Mouse (Mus musculus): Measurements from ENCODE around the gene Rbm33. TPM values are rescaled to one million over a fixed set of nuclear protein-coding genes. Genes with fewer than 3 reads are reported as not detected.

Rbm33 gene
- total RNA-seq, 2 experiments from 2014 or later: 33.7 to 39.7 TPM

DNA sequence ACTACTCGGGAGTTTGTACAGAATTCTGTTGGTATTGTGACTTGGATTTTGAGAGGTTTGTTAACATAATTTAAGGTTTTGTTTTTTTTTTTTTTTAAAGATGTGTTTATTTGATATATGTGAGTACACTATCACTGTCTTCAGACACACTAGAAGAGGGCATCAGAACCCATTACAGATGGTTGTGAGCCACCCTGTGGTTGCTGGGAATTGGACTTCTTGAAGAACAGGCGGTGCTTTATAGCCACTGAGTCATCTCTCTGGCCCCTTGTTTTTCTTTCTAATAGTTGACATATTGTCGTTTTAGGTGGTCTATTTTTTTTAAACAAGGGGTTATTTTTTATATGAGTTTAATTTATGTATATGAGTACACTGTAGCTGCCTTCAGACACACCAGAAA is 5.3 kb downstream of the Rbm33 start:
- DNase-seq: no peak
- intact Hi-C loops (cut with DNase I): no loop called here

- intact Hi-C loops (cut with DNase I): no loop called here
- DNase-seq: no peak
Observed at GRCm38 (mm10) chr5:28323822-28324221, 6.9 kb downstream of the Rbm33 start.

- DNase-seq: no peak
- intact Hi-C loops (cut with DNase I): no loop called here
Observed at GRCm38 (mm10) chr5:28324457-28324856, 7.5 kb downstream of the Rbm33 start.

DNA sequence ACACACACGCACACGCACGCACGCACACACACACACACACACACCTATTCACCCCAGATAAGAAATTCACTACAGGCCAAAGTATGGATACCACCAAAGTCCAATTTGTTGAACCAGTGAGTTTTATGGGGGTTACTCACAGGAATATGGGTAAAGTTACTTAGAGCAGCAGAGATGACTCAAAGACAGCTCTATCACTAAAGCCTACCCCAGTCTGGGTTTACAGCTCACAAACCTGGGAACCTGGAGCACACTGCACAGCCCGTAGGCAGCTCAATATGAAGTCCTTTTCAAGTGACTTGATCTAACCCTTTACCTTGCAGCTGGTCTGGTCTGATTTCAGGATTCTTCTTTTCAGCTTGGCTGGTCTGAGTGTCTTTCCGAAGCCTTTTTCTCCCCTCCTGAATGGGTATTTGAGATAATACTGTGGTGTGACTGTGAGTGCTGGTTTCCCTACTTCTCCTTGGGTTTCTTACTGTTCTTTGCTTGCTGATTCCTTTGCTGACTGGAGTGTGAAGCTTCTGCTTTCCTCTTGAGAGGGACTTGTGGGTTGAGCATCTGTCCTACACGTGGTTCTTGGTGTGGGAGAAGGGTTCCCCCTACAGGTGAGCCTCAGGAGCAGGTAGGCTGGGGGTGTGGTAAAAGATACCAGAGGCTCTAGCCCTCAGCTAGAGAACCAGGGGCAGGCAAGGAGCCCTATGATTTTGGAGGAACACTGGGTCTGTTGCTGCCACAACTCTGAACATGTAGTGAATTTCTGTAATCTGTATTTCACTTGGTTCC is 12.3 kb downstream of the Rbm33 start:
- intact Hi-C loops (cut with DNase I): no loop called here
- no peak for DNase-seq

DNA sequence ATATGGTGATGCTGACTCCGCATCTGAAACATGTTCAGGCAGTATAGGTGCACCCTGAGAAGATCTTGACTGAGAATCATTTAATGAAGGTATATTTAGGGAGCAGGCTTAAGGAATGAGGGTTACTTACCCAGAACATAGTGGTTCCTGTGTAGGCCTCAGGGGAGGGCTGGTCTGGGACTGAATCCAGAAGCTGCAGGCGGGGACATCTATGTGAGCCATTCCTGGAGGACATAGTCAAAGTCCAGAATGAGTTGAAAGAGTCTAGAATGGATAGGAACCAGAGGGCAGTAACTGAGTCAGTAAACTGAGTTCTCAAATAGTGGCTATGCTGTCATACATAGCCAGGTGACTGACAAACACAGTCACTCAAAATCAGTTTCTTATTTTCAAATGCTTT is 16.8 kb downstream of the Rbm33 start:
- intact Hi-C loops (cut with DNase I): no loop called here
- DNase-seq: peak; percentile 39 to 42

DNA sequence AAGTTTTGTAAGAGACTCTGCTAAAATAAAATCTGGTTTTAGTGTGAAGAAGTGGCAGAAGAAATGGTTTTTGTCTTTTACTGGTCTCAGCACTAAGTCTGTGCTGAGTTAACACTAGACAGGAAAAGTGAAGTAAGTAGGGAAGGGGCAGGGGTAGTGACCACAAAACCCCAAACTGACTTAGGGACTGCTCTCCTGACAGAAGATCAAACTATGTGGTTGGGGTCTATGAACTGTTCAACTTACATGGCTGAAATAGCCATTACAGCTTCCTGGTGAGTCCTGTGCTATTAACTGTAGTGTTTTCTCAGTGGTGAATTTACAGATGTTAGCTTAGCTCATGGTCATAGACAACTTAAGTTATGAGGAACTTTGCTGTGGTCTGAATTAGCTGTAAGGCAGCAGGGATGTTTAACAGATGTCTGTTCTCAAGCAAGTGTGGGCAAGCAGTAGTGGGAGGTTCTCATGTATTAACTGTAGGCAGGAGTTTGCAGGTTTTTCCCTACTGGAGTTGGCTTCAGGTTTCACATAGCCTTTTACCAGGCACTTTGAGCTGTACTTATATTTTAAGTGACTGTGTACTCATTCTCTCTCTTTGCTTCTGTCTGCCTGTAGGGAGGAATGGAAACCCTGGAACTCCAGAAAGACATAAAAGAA is 35.1 kb downstream of the Rbm33 start:
- intact Hi-C loops (cut with DNase I): no loop called here

GRCm38 (mm10) chr5:28355614-28356013 is 38.7 kb downstream of the Rbm33 start:
- no peak for DNase-seq
- intact Hi-C loops (cut with DNase I): no loop called here

More for the DNA sequence above, 35.1 kb downstream of the Rbm33 start:
- no peak for DNase-seq

GRCm38 (mm10) chr5:28360745-28361144 is 43.8 kb downstream of the Rbm33 start:
- intact Hi-C loops (cut with DNase I): no loop called here
- DNase-seq: no peak

- intact Hi-C loops (cut with DNase I): no loop called here
Observed at GRCm38 (mm10) chr5:28368056-28368455, 51.1 kb downstream of the Rbm33 start.

DNA sequence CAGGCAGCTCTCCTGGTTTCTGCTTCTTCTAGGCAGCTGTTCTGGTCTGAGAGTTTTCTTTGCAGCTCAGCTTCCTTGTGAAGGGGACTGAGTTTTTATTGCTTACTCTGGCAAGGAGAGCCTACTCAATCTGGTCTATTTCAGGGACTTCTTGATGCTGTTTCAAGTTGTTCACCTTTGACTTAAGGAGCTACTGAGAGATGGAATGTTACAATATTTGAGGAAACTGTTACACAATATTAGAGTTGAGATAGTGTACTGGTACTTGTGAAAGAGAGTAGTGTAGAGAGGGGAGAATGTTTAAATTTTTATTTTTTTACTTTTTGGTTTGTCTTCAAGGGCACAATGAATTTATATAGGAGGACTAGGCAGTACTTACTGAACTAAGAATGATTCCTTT is 53.9 kb downstream of the Rbm33 start:
- no peak for DNase-seq
- intact Hi-C loops (cut with DNase I): no loop called here

More at GRCm38 (mm10) chr5:28368056-28368455, 51.1 kb downstream of the Rbm33 start:
- no peak for DNase-seq

DNA sequence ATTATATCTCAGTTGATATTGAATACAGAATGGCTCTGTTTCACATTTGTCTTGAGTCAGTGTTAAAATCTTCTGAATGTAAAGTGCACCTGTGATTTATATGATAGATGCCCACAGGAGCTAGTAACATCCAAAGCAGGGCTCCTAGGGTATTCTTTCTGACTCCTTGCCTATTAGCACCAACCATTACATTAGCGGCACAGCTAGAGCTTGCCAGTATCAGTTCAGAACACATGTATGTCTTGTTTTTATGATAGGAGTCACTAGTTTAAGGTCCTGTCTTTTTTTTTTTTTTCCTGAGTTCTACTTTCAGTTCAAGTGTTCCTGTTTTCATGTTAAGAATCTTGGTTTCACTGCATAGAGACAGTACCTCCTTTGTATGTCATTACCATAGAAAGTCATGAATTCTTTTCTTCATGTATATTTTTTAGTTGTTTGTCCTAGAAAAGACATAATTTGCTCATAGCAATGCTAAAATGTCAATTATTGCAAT is 55.3 kb downstream of the Rbm33 start:
- DNase-seq: no peak
- intact Hi-C loops (cut with DNase I): no loop called here

- intact Hi-C loops (cut with DNase I): no loop called here
- DNase-seq: no peak
Observed at GRCm38 (mm10) chr5:28373498-28374427, 56.8 kb downstream of the Rbm33 start.

DNA sequence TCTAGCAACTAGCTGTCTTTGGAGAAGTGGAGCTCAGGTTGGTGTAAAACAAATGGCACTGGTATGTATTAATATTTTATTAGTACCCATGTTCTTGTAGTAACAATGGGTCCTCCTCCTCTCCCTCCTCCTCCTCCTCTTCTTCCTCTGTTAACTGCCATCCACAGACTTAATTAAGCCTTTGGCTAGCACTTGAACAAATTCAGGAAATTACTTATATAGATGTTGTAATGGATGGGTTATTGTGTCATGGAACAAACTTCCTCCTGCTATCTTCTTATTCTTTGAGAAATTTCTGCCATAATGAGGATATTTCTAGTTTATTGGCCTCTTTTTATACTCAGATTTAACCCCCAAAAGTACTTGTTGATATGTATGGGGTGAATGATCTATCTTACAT is 60.4 kb downstream of the Rbm33 start:
- intact Hi-C loops (cut with DNase I): no loop called here
- DNase-seq: no peak

DNA sequence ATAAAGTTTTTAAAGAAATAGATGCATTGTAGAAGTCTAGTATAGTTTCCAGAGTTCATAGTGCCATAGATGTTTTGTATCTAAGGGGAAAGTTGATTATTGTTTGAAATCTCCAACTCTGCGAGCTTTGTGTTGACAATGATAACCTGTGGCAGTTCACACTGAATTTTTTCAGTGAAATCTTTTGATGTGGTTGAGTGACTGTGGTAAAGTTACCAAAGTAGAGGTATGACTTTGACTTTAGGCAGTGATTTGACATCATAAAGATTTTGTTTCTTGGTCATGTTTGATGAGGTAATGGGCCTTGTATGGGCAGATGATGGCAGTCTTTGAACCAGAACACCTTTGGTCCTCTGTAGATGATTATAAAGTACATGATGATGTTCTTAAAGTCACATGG is 65.4 kb downstream of the Rbm33 start:
- no peak for DNase-seq
- intact Hi-C loops (cut with DNase I): no loop called here

GRCm38 (mm10) chr5:28386783-28387182 is 69.9 kb downstream of the Rbm33 start:
- DNase-seq: no peak
- intact Hi-C loops (cut with DNase I): loop anchor here (5.0 kb wide), 1 partner anchor 264 kb away; no protein-coding TSS in a partner anchor

GRCm38 (mm10) chr5:28387531-28388179 is 70.7 kb downstream of the Rbm33 start:
- intact Hi-C loops (cut with DNase I): loop anchor here (1.0 to 5.0 kb wide), 2 partner anchors 93 to 265 kb away; no protein-coding TSS in a partner anchor

GRCm38 (mm10) chr5:28388184-28388583 is 71.3 kb downstream of the Rbm33 start:
- DNase-seq: peak; percentile 71 to 77
- intact Hi-C loops (cut with DNase I): loop anchor here (1.0 to 5.0 kb wide), 2 partner anchors 94 to 266 kb away; no protein-coding TSS in a partner anchor

More at GRCm38 (mm10) chr5:28387531-28388179, 70.7 kb downstream of the Rbm33 start:
- DNase-seq: no peak

- intact Hi-C loops (cut with DNase I): no loop called here
Observed at GRCm38 (mm10) chr5:28390189-28390588, 73.3 kb downstream of the Rbm33 start.

GRCm38 (mm10) chr5:28397344-28397743 is 80.4 kb downstream of the Rbm33 start:
- DNase-seq: no peak
- intact Hi-C loops (cut with DNase I): no loop called here

More at GRCm38 (mm10) chr5:28390189-28390588, 73.3 kb downstream of the Rbm33 start:
- no peak for DNase-seq

DNA sequence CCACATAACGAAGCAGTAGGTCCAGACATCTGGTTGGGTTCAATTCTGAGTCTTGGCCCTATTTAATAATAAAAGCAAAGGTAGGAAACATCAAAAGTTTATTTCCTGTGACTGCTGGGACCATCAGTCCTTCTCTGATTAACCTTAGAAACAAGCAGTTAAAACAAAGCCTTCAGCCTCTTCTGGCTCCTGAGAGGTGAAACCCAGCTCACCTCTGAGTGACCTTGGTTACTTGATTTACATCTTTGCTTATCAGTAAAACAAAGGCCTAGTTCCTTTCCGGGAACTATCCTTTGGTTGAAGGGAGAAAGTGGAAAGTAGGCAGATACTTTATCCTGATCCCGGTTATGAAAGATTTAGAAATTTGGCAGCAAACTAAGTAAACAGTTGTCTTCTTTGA is 81.8 kb downstream of the Rbm33 start:
- no peak for DNase-seq
- intact Hi-C loops (cut with DNase I): no loop called here

Measured in heart, postnatal 14 days (tissue).